Mouse (Mus musculus) forebrain, embryonic 13.5 days (tissue): Measurements from ENCODE around the gene Hist2h3b. TPM values are rescaled to one million over a fixed set of nuclear protein-coding genes. Genes with fewer than 3 reads are reported as not detected.
A peak's percentile ranks its signal among the peaks of the same experiment; 100 is the strongest.
"Not testable (repeated sequence)": the region's sequence is repeated elsewhere in the genome, so short reads cannot be mapped to it uniquely, and the experiment has no call there.

Experiments
- ATAC-seq: fragments of 200-750 bp; cut with Nextera tagmentation; 2 replicates; pipeline ENCODE4 v1.8.0; 2017
- H3K27ac ChIP-seq: fragments of 300-500 bp; sonication (generic); 2 replicates; pipeline ENCODE4 v1.5.1; 2015; ENCODE audit warnings: inconsistent platforms, mild to moderate bottlenecking, moderate library complexity
- H3K27me3 ChIP-seq: fragments of 300-500 bp; sonication (generic); 2 replicates; pipeline ENCODE4 v1.6.1; 2015; ENCODE audit warnings: mild to moderate bottlenecking, inconsistent platforms
- H3K36me3 ChIP-seq: fragments of 300-500 bp; sonication (generic); 2 replicates; pipeline ENCODE4 v1.6.1; 2015; ENCODE audit warnings: mild to moderate bottlenecking, inconsistent platforms; ENCODE audit not compliant: poor library complexity, severe bottlenecking
- H3K4me1 ChIP-seq: fragments of 300-500 bp; sonication (generic); 2 replicates; pipeline ENCODE4 v1.6.1; 2015; ENCODE audit warnings: inconsistent platforms
- H3K4me2 ChIP-seq: fragments of 300-500 bp; sonication (generic); 2 replicates; pipeline ENCODE4 v1.6.1; 2015; ENCODE audit warnings: inconsistent platforms, mild to moderate bottlenecking, moderate library complexity
- H3K4me3 ChIP-seq: fragments of 300-500 bp; sonication (generic); 2 replicates; pipeline ENCODE4 v1.5.1; 2015; ENCODE audit warnings: mild to moderate bottlenecking, inconsistent platforms
- H3K9ac ChIP-seq: fragments of 300-500 bp; sonication (generic); 2 replicates; pipeline ENCODE4 v1.6.1; 2015; ENCODE audit warnings: mild to moderate bottlenecking, inconsistent platforms
- H3K9me3 ChIP-seq: fragments of 300-500 bp; sonication (generic); replicated peaks from 2 replicates; pipeline ENCODE4 v1.6.1; 2016; ENCODE audit warnings: inconsistent platforms
- WGBS: fragments of 180-500 bp; shearing (Covaris S2); methylation state at CpG from one replicate; pipeline ENCODE4 v1.1.7; 2015; 5-methylcytosine and 5-hydroxymethylcytosine counted together
- polyA plus RNA-seq: library from polyadenylated mRNA; unstranded; fragments of >200 nt; fragmentation: Nextera tagmentation; extraction: Ambion mirVana; gene quantifications from 2 replicates; pipeline ENCODE4 v1.2.1, GENCODE M21; 2015

Gene Hist2h3b
- polyA plus RNA-seq, 1 experiment from 2014 or later, result 122 TPM

DNA sequence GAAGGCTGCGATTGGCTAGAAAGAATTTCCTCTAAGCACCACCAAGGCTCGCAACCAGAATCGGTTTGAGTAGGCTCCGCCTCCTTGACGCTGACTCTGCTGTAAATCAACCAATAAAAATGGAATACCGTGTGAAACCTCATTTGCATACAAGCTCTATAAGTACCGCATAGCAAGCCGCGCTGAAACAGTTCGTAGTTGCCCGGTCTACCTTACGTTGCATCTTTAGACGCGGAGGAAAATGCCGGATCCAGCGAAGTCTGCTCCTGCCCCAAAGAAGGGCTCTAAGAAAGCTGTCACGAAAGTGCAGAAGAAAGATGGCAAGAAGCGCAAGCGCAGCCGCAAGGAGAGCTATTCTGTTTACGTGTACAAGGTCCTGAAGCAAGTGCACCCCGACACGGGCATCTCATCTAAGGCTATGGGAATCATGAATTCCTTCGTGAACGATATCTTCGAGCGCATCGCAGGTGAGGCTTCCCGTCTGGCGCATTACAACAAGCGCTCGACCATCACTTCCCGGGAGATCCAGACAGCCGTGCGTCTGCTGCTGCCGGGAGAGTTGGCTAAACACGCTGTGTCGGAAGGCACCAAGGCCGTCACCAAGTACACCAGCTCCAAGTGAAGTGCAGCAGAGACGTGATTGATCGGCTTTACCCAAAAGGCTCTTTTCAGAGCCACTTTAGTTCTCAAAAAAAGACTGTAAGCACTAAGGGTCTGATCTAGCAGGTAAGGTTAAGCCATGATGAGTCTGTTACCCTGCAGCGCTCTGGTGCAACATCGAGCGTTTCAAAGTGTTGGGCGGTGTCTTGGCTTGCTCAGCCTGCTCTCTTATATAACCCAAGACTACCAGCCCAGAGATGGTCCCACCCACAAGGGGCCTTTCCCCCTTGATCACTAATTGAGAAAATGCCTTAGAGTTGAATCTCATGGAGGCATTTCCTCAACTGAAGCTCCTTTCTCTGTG lies 1.3 kb downstream of the Hist2h3b start, which contains the start of gene Hist2h2bb:
Gene Hist2h2bb (plus strand): TSS at position 242 of the 964 bp plus-strand sequence.
- peak within 1 kb of the TSS; percentile 98 for H3K27ac ChIP-seq
- peak within 1 kb of the TSS; percentile 86 for H3K9ac ChIP-seq
- peaks cover 19% of the 10 kb centered on the region for H3K4me1 ChIP-seq
- no peaks in the 10 kb centered on the region for H3K27me3 ChIP-seq
- peak within 1 kb of the TSS; percentile 88 for H3K4me2 ChIP-seq
- no peaks in the 10 kb centered on the region for H3K36me3 ChIP-seq
- ATAC-seq, result peak; percentile 97
- WGBS, result 1% methylated on average over 45 of the region's 45 CpGs
- H3K9me3 ChIP-seq, result no peaks in the 10 kb centered on the region
- peak within 1 kb of the TSS; percentile 60 for H3K4me3 ChIP-seq

DNA sequence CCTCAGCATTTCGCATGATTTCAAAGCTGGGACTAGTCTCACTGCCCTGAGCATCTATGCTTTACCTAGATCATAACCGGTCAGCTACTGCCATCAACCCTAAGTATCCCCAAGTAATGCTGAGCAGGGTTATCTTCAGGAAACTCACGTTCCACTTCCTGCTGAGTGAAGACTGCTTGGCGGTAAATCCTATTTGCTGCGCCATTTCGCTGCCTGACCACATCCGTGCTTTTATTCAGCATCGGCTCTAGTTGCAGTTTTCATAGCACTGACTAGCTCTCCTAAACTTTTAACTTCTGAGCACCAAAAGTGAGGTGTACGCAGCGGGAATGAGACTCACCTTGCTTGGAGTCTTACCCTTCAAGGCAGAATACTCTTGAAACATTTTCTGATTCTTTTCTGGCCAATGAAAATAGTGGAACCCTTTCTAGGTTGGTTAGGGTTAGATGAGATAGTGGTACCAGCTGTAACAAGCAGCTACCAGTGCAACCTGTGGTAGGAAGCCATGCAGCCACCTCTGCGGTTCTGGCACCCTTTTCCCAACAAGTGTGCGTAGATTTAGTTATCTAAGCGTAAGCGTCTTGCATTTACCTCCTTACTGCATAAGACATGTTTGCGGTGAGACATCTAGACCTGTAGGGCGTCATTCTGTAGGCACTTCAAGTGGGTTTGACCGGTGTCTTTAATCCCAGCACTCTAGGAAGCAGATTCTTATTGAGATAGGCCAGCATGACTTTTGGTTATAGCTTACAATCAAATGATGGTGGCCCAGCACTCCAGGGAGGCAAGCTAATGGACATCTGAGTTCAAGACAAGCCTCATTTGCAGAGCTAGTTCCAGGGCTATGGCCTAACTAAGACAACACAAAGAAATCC lies 5.4 kb downstream of the Hist2h3b start:
- no peaks in the 10 kb centered on the region for H3K9me3 ChIP-seq
- H3K36me3 ChIP-seq, result no peaks in the 10 kb centered on the region
- H3K27ac ChIP-seq, result no peak overlapping the region
- H3K9ac ChIP-seq, result no peak overlapping the region
- H3K27me3 ChIP-seq, result peaks cover 3% of the 10 kb centered on the region; the same call in 1 of the 2 replicates
- H3K4me3 ChIP-seq, result no peak overlapping the region
- ATAC-seq, result no peak
- H3K4me2 ChIP-seq, result no peak overlapping the region
- WGBS, result 89% methylated on average over 17 of the region's 17 CpGs
- H3K4me1 ChIP-seq, result peaks cover 15% of the 10 kb centered on the region

DNA sequence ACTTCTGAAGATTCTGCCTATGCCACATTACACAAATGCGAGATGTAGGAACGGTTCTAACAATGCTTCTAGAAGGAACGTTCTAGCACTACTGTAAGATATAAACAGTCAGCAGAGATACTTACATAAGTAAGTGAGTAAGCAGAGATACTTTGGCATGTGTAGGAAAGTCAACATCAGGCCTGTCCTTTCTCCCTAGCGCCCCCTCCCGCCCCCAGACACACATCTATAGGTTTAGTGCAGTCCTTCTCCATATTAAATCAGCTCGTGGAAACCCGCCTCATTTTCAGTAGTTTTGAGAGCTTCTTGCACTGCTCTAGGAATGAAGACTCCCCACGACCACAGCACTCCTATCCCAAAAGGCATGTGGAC lies 9.0 kb downstream of the Hist2h3b start:
- H3K4me2 ChIP-seq, result peak overlapping the region; percentile 71
- no peaks in the 10 kb centered on the region for H3K9me3 ChIP-seq
- H3K4me1 ChIP-seq, result peaks cover 10% of the 10 kb centered on the region
- no peaks in the 10 kb centered on the region for H3K36me3 ChIP-seq
- no peak for ATAC-seq
- peaks cover 19% of the 10 kb centered on the region for H3K27me3 ChIP-seq
- 19% methylated on average over 8 of the region's 8 CpGs for WGBS
- H3K9ac ChIP-seq, result peak overlapping the region; percentile 67
- H3K4me3 ChIP-seq, result peak overlapping the region; percentile 49
- H3K27ac ChIP-seq, result peak overlapping the region; percentile 94; the same call in 1 of the 2 replicates

DNA sequence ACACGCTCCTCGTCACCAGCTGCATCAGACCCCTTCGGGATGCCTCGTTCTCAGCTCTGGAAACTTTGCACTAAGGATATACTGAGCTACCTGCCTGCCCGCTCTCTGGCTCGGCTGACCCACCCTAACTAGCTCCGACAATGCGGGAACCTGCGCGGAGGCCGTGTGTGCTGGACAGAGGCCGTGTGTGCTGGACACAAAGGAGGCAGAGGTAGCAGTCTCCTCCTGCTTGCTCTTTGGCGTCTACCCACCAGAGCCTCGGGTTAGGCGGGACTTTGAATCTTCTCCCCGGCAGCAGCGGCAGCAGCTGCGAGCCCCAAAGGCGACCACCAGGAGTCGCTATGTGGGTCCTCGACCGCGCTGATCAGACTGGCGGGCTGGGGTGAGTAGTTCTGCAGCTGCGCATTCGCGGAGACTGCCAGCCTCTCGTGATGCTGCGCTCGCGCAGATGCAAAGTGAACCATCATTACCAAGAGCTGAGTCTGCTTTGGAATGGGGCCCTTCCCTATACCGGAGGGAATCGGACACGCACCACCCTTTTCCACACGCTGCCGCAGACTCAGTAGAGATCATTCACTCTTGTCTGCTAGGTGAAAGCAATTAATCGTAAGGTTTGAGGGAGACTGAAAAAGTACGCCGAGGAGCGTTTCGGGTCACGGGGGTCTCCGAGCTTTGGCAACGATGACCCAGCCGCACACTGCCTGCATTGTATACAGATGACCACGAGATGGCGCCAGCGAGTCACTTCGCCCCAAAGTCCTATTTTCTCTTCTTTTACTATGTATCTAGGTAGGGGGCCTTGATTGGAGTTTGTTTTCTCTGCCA lies 9.6 kb downstream of the Hist2h3b start:
- H3K4me2 ChIP-seq, result peak overlapping the region; percentile 71
- no peaks in the 10 kb centered on the region for H3K36me3 ChIP-seq
- peaks cover 25% of the 10 kb centered on the region for H3K27me3 ChIP-seq
- under 1% methylated on average over 49 of the region's 49 CpGs for WGBS
- peak overlapping the region; percentile 67 for H3K9ac ChIP-seq
- peak overlapping the region; percentile 49 for H3K4me3 ChIP-seq
- peak; percentile 98 for ATAC-seq
- H3K9me3 ChIP-seq, result no peaks in the 10 kb centered on the region
- H3K4me1 ChIP-seq, result peaks cover 10% of the 10 kb centered on the region
- peak overlapping the region; percentile 94 for H3K27ac ChIP-seq

- Histone ChIP-seq H3K36me3 (no peaks in the 10 kb centered on the region), H3K9me3 (no peaks in the 10 kb centered on the region), H3K9ac (no peak overlapping the region), H3K4me2 (no peak overlapping the region), H3K4me3 (no peak overlapping the region), H3K27me3 (peaks cover 50% of the 10 kb centered on the region), H3K27ac (no peak overlapping the region), H3K4me1 (peaks cover 10% of the 10 kb centered on the region)
- 48% methylated on average over 6 of the region's 6 CpGs for WGBS
- no peak for ATAC-seq
Measured at GRCm38 (mm10) chr3:96280660-96281059, 12.2 kb downstream of the Hist2h3b start.

DNA sequence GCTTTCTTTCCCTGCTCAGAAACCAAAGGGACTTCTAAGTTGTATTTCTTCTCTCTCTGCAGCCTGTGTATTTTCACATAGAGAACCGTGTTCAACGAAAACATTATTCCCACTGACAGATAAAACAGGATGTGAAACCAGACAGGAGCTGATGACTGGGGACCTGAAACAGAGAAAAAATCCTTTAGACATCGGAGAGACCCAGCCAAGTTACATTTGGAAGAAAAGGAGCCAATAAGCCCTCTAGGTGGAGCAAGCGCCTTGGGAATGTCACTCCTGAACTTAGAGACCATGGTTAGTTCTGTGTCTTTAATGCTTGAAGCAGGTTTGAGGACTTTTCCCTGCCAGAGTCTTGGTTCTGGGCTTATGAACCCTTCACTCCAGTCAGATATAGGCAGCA lies 16.0 kb downstream of the Hist2h3b start:
- Histone ChIP-seq H3K4me2 (no peak overlapping the region), H3K27me3 (peaks cover 52% of the 10 kb centered on the region), H3K9ac (no peak overlapping the region), H3K4me3 (no peak overlapping the region), H3K9me3 (no peaks in the 10 kb centered on the region), H3K4me1 (no peaks in the 10 kb centered on the region), H3K36me3 (no peaks in the 10 kb centered on the region), H3K27ac (no peak overlapping the region)
- ATAC-seq, result no peak
- WGBS, result 25% methylated on average over 4 of the region's 4 CpGs

DNA sequence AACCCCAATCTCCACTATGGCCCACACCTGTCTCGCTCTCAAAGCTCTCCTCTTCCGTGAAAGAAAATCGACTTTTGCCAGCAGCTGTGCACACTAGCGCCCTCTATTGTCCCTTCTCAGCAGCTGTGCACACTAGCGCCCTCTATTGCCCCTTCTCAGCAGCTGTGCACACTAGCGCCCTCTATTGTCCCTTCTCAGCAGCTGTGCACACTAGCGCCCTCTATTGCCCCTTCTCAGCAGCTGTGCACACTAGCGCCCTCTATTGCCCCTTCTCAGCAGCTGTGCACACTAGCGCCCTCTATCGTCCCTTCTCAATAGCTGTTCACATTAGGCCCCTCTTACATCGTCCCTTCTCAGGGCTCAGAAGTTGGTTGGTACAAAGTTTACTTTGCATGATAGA lies 18.9 kb downstream of the Hist2h3b start:
- WGBS, result 89% methylated on average over 11 of the region's 11 CpGs
- not testable (repeated sequence) for H3K4me3 ChIP-seq

DNA sequence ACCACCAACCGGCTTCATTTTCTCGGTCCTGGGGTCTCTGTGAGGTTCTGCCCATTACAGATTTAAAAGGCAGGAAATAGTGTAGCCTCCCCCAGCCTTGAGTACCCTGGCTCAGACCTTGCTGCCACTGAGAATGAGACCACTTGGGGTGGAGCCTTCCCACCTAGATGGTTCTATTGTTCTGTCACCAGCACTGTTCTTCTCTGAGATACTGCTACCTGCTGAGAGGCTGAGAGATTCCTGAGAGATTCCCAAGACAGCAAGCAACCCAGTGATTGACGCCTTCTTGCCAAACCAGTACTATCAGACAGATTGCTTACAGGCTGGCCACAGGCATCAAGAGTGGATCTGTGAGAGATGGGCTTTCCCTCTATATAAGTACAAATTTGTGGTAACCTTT lies 20.7 kb downstream of the Hist2h3b start:
- 72% methylated on average over 3 of the region's 3 CpGs for WGBS
- Histone ChIP-seq H3K4me1 (no peaks in the 10 kb centered on the region), H3K36me3 (no peaks in the 10 kb centered on the region), H3K9ac (no peak overlapping the region), H3K27me3 (peaks cover 25% of the 10 kb centered on the region; the same call in 1 of the 2 replicates), H3K27ac (no peak overlapping the region), H3K4me3 (no peak overlapping the region), H3K9me3 (no peaks in the 10 kb centered on the region), H3K4me2 (no peak overlapping the region)
- ATAC-seq, result no peak

More for the DNA sequence above, 18.9 kb downstream of the Hist2h3b start:
- H3K4me1 ChIP-seq, H3K9me3 ChIP-seq, H3K4me2 ChIP-seq, ATAC-seq, H3K9ac ChIP-seq, H3K27ac ChIP-seq, H3K36me3 ChIP-seq: not testable (repeated sequence)
- H3K27me3 ChIP-seq, result peaks cover 37% of the 10 kb centered on the region

GRCm38 (mm10) chr3:96290727-96291126 lies 22.3 kb downstream of the Hist2h3b start:
- not testable (repeated sequence) for H3K9ac ChIP-seq, H3K4me1 ChIP-seq, H3K27ac ChIP-seq, H3K9me3 ChIP-seq, ATAC-seq, H3K4me3 ChIP-seq, H3K4me2 ChIP-seq, H3K36me3 ChIP-seq
- 89% methylated on average over 3 of the region's 3 CpGs for WGBS
- H3K27me3 ChIP-seq, result peaks cover 11% of the 10 kb centered on the region; the same call in 1 of the 2 replicates

- WGBS, result 72% methylated on average over 6 of the region's 6 CpGs
- Histone ChIP-seq H3K4me1 (no peaks in the 10 kb centered on the region), H3K9me3 (0 out of 2 replicates have a peak, but pooled peaks cover 3% of the 10 kb centered on the region), H3K27me3 (peaks cover 6% of the 10 kb centered on the region; the same call in 1 of the 2 replicates), H3K36me3 (no peaks in the 10 kb centered on the region), H3K4me3 (no peak overlapping the region), H3K4me2 (no peak overlapping the region), H3K9ac (no peak overlapping the region), H3K27ac (no peak overlapping the region)
- ATAC-seq, result no peak
Measured at GRCm38 (mm10) chr3:96292641-96293040, 24.2 kb downstream of the Hist2h3b start.

- no peak for ATAC-seq
- Histone ChIP-seq H3K36me3 (no peaks in the 10 kb centered on the region), H3K9me3 (0 out of 2 replicates have a peak, but pooled peaks cover 3% of the 10 kb centered on the region), H3K27ac (no peak overlapping the region), H3K4me1 (no peaks in the 10 kb centered on the region), H3K27me3 (peaks cover 6% of the 10 kb centered on the region; the same call in 1 of the 2 replicates), H3K4me3 (no peak overlapping the region), H3K9ac (no peak overlapping the region), H3K4me2 (no peak overlapping the region)
- WGBS, result 50% methylated on average over 5 of the region's 5 CpGs
Measured at GRCm38 (mm10) chr3:96293368-96293767, 24.9 kb downstream of the Hist2h3b start.
